Mouse (Mus musculus) lung, embryonic 15.5 days (tissue): Measurements from ENCODE around the gene Psmc1. TPM values are rescaled to one million over a fixed set of nuclear protein-coding genes. Genes with fewer than 3 reads are reported as not detected.

ENCODE experiments used
- ATAC-seq: fragments of 200-750 bp; cut with Nextera tagmentation; 2 replicates; pipeline ENCODE4 v1.8.0; 2017; ENCODE audit warnings: moderate number of reproducible peaks, borderline replicate concordance; ENCODE audit not compliant: low FRiP score, low TSS enrichment; ENCODE audit errors: extremely low read depth
- H3K27ac ChIP-seq: fragments of 300-500 bp; sonication (generic); 2 replicates; pipeline ENCODE4 v1.5.1; 2015; ENCODE audit warnings: moderate library complexity, mild to moderate bottlenecking, inconsistent platforms
- H3K27me3 ChIP-seq: fragments of 300-500 bp; sonication (generic); 2 replicates; pipeline ENCODE4 v1.6.1; 2015; ENCODE audit warnings: inconsistent platforms
- H3K36me3 ChIP-seq: fragments of 300-500 bp; sonication (generic); 2 replicates; pipeline ENCODE4 v1.6.1; 2015; ENCODE audit warnings: inconsistent platforms
- H3K4me1 ChIP-seq: fragments of 300-500 bp; sonication (generic); 2 replicates; pipeline ENCODE4 v1.6.1; 2015; ENCODE audit warnings: inconsistent platforms
- H3K4me2 ChIP-seq: fragments of 300-500 bp; sonication (generic); 2 replicates; pipeline ENCODE4 v1.6.1; 2015; ENCODE audit warnings: inconsistent platforms, mild to moderate bottlenecking, moderate library complexity
- H3K4me3 ChIP-seq: fragments of 300-500 bp; sonication (generic); 2 replicates; pipeline ENCODE4 v1.5.1; 2015; ENCODE audit warnings: mild to moderate bottlenecking, inconsistent platforms
- H3K9ac ChIP-seq: fragments of 300-500 bp; sonication (generic); 2 replicates; pipeline ENCODE4 v1.6.1; 2015; ENCODE audit warnings: inconsistent platforms
- H3K9me3 ChIP-seq: fragments of 300-500 bp; sonication (generic); 2 replicates; pipeline ENCODE4 v1.6.1; 2016; ENCODE audit warnings: inconsistent platforms
- WGBS: fragments of 180-500 bp; shearing (Covaris S2); methylation state at CpG from one replicate; pipeline ENCODE4 v1.1.7; 2015; 5-methylcytosine and 5-hydroxymethylcytosine counted together
- polyA plus RNA-seq: library from polyadenylated mRNA; unstranded; fragments of >200 nt; fragmentation: Nextera tagmentation; extraction: Ambion mirVana; gene quantifications from 2 replicates; pipeline ENCODE4 v1.2.1, GENCODE M21; 2015

Psmc1 gene
- polyA plus RNA-seq, 1 experiment from 2014 or later = 294 TPM

- Histone ChIP-seq H3K9ac (no peak overlapping the region), H3K4me3 (no peak overlapping the region), H3K36me3 (peaks cover 36% of the 10 kb centered on the region), H3K9me3 (no peaks in the 10 kb centered on the region), H3K4me2 (no peak overlapping the region), H3K4me1 (no peaks in the 10 kb centered on the region), H3K27me3 (no peaks in the 10 kb centered on the region), H3K27ac (no peak overlapping the region)
- ATAC-seq = no peak
- 89% methylated on average over 7 of the region's 7 CpGs for WGBS
These were observed 42.5 kb downstream of the Psmc1 start for GRCm38 (mm10) chr12:100152466-100152865.

DNA sequence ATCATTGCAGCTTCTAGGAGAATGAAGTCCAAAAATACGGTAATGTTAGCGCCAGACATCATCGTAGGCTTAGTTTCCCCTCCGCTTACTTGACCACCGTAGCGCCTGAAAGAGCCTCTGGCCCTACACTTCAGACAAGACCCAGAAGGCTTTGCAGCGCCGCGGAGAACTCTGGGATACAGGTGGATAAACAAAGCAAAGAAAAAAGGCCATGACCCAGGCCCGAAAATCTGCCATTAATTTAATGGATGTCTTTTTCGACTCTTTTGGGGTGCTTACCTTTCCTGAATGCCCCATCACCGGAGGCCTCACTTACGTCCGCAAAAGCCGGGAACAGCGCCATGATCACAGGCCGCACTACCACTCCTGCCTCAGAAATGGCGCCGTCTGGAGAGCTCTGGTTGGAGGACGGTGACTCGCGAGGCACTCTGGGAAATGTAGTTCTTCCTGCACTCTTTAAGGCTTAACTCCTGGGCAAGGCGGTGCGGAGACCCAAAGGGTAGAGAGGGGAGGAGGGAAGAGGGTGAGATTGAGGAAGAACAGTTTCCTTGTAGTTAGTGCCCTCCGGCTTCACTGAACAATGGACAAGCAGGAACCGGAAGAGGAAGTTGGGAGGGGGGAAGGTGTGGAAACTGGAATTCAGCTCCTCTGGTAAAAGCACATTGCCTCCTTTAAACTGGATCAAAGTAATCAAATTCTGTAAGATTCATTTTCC is 49.5 kb downstream of the Psmc1 start, which contains the start of gene Nrde2:
Nrde2 (minus strand) TSS at position 393 of the 715 bp plus-strand sequence.
- H3K4me3 ChIP-seq = peak within 1 kb of the TSS; percentile 50
- H3K36me3 ChIP-seq = no peaks in the 10 kb centered on the region
- no peaks in the 10 kb centered on the region for H3K9me3 ChIP-seq
- under 1% methylated on average over 26 of the region's 26 CpGs for WGBS
- H3K4me2 ChIP-seq = peak within 1 kb of the TSS; percentile 68
- H3K27ac ChIP-seq = peak within 1 kb of the TSS; percentile 74
- H3K4me1 ChIP-seq = peaks cover 8% of the 10 kb centered on the region
- no peaks in the 10 kb centered on the region for H3K27me3 ChIP-seq
- peak within 1 kb of the TSS; percentile 49 for H3K9ac ChIP-seq
- ATAC-seq = peak; percentile 99

DNA sequence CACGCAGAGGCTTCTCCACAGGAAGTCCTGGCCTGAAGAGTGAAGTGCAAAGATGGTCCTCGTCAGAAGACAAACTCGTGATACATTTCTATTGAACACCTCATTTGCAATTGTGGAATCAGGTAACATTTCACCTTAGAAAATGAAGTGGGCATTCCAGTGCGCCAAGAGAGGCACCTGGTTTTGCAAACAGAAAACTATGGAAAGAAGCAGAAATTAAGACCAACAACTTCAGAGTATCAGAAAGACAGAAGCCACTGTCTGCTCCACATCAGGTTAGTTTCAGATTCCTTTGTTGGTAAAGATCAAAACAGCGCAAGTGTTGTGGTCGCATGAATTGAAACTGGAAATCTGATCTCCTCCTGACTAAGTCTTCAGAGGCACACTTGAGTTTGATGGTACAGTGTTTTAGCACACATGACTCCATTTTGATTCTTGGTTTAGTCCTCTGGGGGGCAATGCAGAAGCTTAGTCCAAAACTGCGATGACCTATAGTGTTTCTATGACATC is 55.1 kb downstream of the Psmc1 start:
- Histone ChIP-seq H3K27me3 (no peaks in the 10 kb centered on the region), H3K9me3 (no peaks in the 10 kb centered on the region), H3K9ac (no peak overlapping the region), H3K36me3 (no peaks in the 10 kb centered on the region), H3K4me1 (peaks cover 10% of the 10 kb centered on the region), H3K4me2 (no peak overlapping the region), H3K4me3 (no peak overlapping the region), H3K27ac (no peak overlapping the region)
- WGBS = 63% methylated on average over 7 of the region's 7 CpGs
- ATAC-seq = no peak

DNA sequence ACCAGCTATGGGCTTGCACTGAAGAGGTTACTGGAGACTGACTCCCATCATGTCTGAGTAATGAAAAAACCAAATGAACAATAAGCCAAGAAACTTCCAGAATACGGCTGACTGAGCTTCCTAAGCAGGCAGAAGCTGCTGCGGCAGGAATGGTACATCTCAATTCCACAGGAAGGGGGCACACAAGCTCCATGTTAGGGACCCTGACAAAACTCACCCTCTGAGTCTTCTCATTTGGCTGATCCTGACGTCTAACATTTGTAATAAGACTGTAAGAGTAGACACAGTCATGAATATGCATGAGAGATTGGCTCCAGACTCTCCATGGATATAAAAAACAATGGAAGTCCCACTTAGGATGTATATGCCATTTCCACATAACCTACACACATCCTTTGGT is 56.2 kb downstream of the Psmc1 start:
- H3K27ac ChIP-seq = no peak overlapping the region
- no peak for ATAC-seq
- H3K4me3 ChIP-seq = no peak overlapping the region
- H3K9ac ChIP-seq = no peak overlapping the region
- H3K9me3 ChIP-seq = no peaks in the 10 kb centered on the region
- no peaks in the 10 kb centered on the region for H3K27me3 ChIP-seq
- no peaks in the 10 kb centered on the region for H3K36me3 ChIP-seq
- WGBS = 25% methylated on average over 3 of the region's 3 CpGs
- H3K4me2 ChIP-seq = no peak overlapping the region
- peaks cover 10% of the 10 kb centered on the region for H3K4me1 ChIP-seq

- 76% methylated on average over 8 of the region's 8 CpGs for WGBS
- no peak overlapping the region for H3K9ac ChIP-seq
- no peaks in the 10 kb centered on the region for H3K36me3 ChIP-seq
- H3K9me3 ChIP-seq = no peaks in the 10 kb centered on the region
- H3K4me2 ChIP-seq = no peak overlapping the region
- H3K27me3 ChIP-seq = no peaks in the 10 kb centered on the region
- peaks cover 10% of the 10 kb centered on the region for H3K4me1 ChIP-seq
- H3K27ac ChIP-seq = no peak overlapping the region
- H3K4me3 ChIP-seq = no peak overlapping the region
- ATAC-seq = no peak
These were observed 57.0 kb downstream of the Psmc1 start for GRCm38 (mm10) chr12:100166939-100167338.

- Histone ChIP-seq H3K27me3 (no peaks in the 10 kb centered on the region), H3K27ac (no peak overlapping the region), H3K36me3 (no peaks in the 10 kb centered on the region), H3K4me2 (peak overlapping the region; percentile 59), H3K9ac (no peak overlapping the region), H3K4me3 (no peak overlapping the region), H3K4me1 (peaks cover 10% of the 10 kb centered on the region), H3K9me3 (no peaks in the 10 kb centered on the region)
- no peak for ATAC-seq
- 71% methylated on average over 1 of the region's 1 CpGs for WGBS
These were observed 57.5 kb downstream of the Psmc1 start for GRCm38 (mm10) chr12:100167502-100167901.

GRCm38 (mm10) chr12:100167931-100168871 is 58.2 kb downstream of the Psmc1 start:
- peak overlapping the region; percentile 22 for H3K4me3 ChIP-seq
- H3K4me1 ChIP-seq = peaks cover 10% of the 10 kb centered on the region
- H3K27me3 ChIP-seq = no peaks in the 10 kb centered on the region
- H3K4me2 ChIP-seq = peak overlapping the region; percentile 59
- no peaks in the 10 kb centered on the region for H3K36me3 ChIP-seq
- peak; percentile 81; the same call in 1 of the 2 replicates for ATAC-seq
- no peaks in the 10 kb centered on the region for H3K9me3 ChIP-seq
- no peak overlapping the region for H3K9ac ChIP-seq
- H3K27ac ChIP-seq = peak overlapping the region; percentile 60
- WGBS = 11% methylated on average over 28 of the region's 28 CpGs

DNA sequence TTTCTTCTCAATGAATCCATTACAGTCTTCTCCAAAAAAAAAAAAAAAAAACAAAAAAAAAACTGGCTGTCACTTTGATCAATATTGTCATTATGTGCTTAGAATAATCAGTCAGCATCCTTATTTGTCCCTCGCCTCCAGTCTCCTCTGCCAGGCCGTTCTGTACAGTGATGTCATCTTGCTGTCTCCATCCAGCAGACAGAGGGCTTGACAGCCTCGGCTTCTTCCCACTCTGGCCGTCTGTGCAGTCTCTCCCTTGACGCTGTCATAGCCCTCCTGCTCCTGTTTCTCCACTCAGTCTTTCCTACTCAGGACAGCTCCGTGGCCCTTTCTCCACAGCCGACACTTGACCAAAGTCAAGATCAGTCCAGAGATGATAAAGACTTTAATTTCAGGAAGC is 62.5 kb downstream of the Psmc1 start:
- 51% methylated on average over 7 of the region's 7 CpGs for WGBS
- Histone ChIP-seq H3K9me3 (no peaks in the 10 kb centered on the region), H3K4me1 (peaks cover 10% of the 10 kb centered on the region), H3K36me3 (no peaks in the 10 kb centered on the region), H3K27me3 (no peaks in the 10 kb centered on the region), H3K4me3 (no peak overlapping the region), H3K27ac (no peak overlapping the region), H3K4me2 (no peak overlapping the region), H3K9ac (no peak overlapping the region)
- ATAC-seq = no peak

Other genes with a start within 250 kb of the Psmc1 start
- 19.2 and 20.9 TPM in 2 replicates for gene Efcab11, start 225.7 kb upstream of the Psmc1 start, polyA plus RNA-seq
- gene Tdp1, start 225.6 kb upstream of the Psmc1 start, polyA plus RNA-seq = 69.7 and 73.0 TPM in 2 replicates
- gene Kcnk13, start 145.7 kb upstream of the Psmc1 start, polyA plus RNA-seq = 3.9 and 4.1 TPM in 2 replicates
- gene Nrde2, start 49.5 kb downstream of the Psmc1 start, polyA plus RNA-seq = 13.2 and 14.7 TPM in 2 replicates
- 1,739 and 1,769 TPM in 2 replicates for gene Calm1, start 89.3 kb downstream of the Psmc1 start, polyA plus RNA-seq